Mouse (Mus musculus) ES-E14 (cell line): Measurements from ENCODE around the gene Acly.

Source experiments
- CHD2 ChIP-seq: IDR thresholded peaks from 2 replicates; pipeline ENCODE4 v1.6.1; 2014; ENCODE audit warnings: mild to moderate bottlenecking, low read depth, low read length, inconsistent platforms
- MAFK ChIP-seq: IDR thresholded peaks from 2 replicates; pipeline ENCODE4 v1.6.1; 2014; ENCODE audit warnings: mild to moderate bottlenecking, low read depth, low read length, inconsistent platforms; ENCODE audit not compliant: insufficient read depth
- ZC3H11A ChIP-seq: IDR thresholded peaks from 2 replicates; pipeline ENCODE4 v1.6.1; 2012; ENCODE audit warnings: low read depth, mild to moderate bottlenecking, inconsistent platforms, low read length, borderline replicate concordance
- ZNF384 ChIP-seq: IDR thresholded peaks from 2 replicates; pipeline ENCODE4 v1.6.1; 2012; ENCODE audit warnings: low read depth, low read length, inconsistent platforms

DNA sequence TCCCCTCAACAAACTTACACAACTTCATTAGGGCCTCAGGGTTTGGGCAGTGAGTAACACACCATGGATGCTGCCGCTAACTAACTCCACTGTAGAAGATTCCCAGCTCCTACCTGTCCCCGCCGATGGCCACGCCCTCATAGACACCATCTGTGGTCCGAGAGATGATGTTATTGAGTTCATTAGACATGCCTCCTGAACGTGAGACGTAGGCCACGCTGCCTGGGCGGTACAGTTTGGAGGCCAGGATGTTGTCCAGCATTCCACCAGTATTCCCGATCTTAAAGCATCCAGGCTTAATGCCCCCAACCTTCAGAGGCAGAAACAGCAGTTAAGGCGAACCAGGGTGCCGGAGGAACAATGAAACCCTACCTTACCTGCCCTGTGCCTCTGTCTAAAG, 34.0 kb downstream of the Acly start:
- TF ChIP-seq ZC3H11A, result no peak
- no peak for TF ChIP-seq MAFK
- no peak for TF ChIP-seq ZNF384
- no peak for TF ChIP-seq CHD2
